Mouse (Mus musculus) spleen, adult 2 months (tissue): ENCODE results near the gene Nup93.

Source experiments
- CTCF ChIP-seq: fragments of 200-500 bp; IDR thresholded peaks from 2 replicates; pipeline ENCODE4 v1.5.1; 2011; ENCODE audit warnings: mild to moderate bottlenecking, inconsistent platforms; ENCODE audit not compliant: insufficient read depth, insufficient read length, insufficient replicate concordance; ENCODE audit errors: extremely low read depth
- POLR2A ChIP-seq: fragments of 200-500 bp; IDR thresholded peaks from 2 replicates; pipeline ENCODE4 v1.6.1; 2011; ENCODE audit warnings: low read depth, low read length, inconsistent platforms

- no peak for TF ChIP-seq CTCF
- no peak for TF ChIP-seq POLR2A
Measured at GRCm38 (mm10) chr8:94227381-94227939, 13.1 kb downstream of the Nup93 start.
